In genomic region chr6:17418226-17418625, GRCm38 (mm10) we compare ENCODE assay signal across 21 mouse cellular contexts. TPM values are rescaled to one million over a fixed set of nuclear protein-coding genes. Genes with fewer than 3 reads are reported as not detected.
DNase-seq lines count a peak whose midpoint lies in the region; ATAC-seq and TF ChIP-seq lines count a peak whose summit lies in the region.
"Had no signal": no experiment of that assay in that cellular context is flagged by ENCODE, and none has a peak within 500 bp of the region (broad histone marks: within the 10 kb centered on the region; RNA-seq: fewer than 3 reads in every experiment).

No protein-coding gene starts in this region.

- H3K4me1 ChIP-seq in embryonic facial prominence, embryonic 14.5 days (ENCODE audit: control insufficient read depth, insufficient read depth, low read length): no peaks in the 10 kb centered on the region
- H3K4me1 ChIP-seq in embryonic facial prominence, embryonic 10.5 days: no peaks in the 10 kb centered on the region; the same call in 1 of the 2 replicates
- H3K4me1 ChIP-seq in kidney, postnatal 0 days (replicated peaks; ENCODE audit: insufficient read depth, low read length): no peaks in the 10 kb centered on the region
- no peaks in the 10 kb centered on the region for H3K4me1 ChIP-seq in limb, embryonic 10.5 days
- H3K4me1 ChIP-seq: forebrain, embryonic 13.5 days; hindbrain, embryonic 13.5 days; liver, embryonic 13.5 days; midbrain, embryonic 12.5 days; neural tube, embryonic 15.5 days had no signal

- TF ChIP-seq CTCF in kidney, postnatal 0 days (IDR thresholded peaks at IDR 0.05; ENCODE audit: low read depth): no peak

- no peaks in the 10 kb centered on the region for H3K27me3 ChIP-seq in embryonic facial prominence, embryonic 14.5 days (replicated peaks; ENCODE audit: control insufficient read depth, insufficient read depth, low read length)
- H3K27me3 ChIP-seq in embryonic facial prominence, embryonic 10.5 days (replicated peaks; ENCODE audit: low read depth, poor library complexity, severe bottlenecking): no peaks in the 10 kb centered on the region
- no peaks in the 10 kb centered on the region for H3K27me3 ChIP-seq in kidney, postnatal 0 days (ENCODE audit: insufficient read depth, low read length)
- H3K27me3 ChIP-seq in limb, embryonic 10.5 days (ENCODE audit: low read depth, poor library complexity, severe bottlenecking): no peaks in the 10 kb centered on the region
- H3K27me3 ChIP-seq: forebrain, embryonic 13.5 days; hindbrain, embryonic 13.5 days; liver, embryonic 13.5 days; midbrain, embryonic 12.5 days; neural tube, embryonic 15.5 days had no signal

- H3K4me3 ChIP-seq in embryonic facial prominence, embryonic 14.5 days (ENCODE audit: low read depth, low read length): no peak overlapping the region
- H3K4me3 ChIP-seq in embryonic facial prominence, embryonic 10.5 days: no peak overlapping the region
- no peak overlapping the region for H3K4me3 ChIP-seq in kidney, postnatal 0 days (replicated peaks; ENCODE audit: low read depth, low read length)
- no peak overlapping the region for H3K4me3 ChIP-seq in limb, embryonic 10.5 days
- H3K4me3 ChIP-seq: forebrain, embryonic 13.5 days; hindbrain, embryonic 13.5 days; liver, embryonic 13.5 days; midbrain, embryonic 12.5 days; neural tube, embryonic 15.5 days had no signal

- no peak overlapping the region for H3K4me2 ChIP-seq in embryonic facial prominence, embryonic 14.5 days (ENCODE audit: low read depth, low read length)
- no peak overlapping the region for H3K4me2 ChIP-seq in kidney, postnatal 0 days (ENCODE audit: low read length)
- H3K4me2 ChIP-seq: forebrain, embryonic 13.5 days; hindbrain, embryonic 13.5 days; liver, embryonic 13.5 days; midbrain, embryonic 12.5 days; neural tube, embryonic 15.5 days had no signal

- WGBS in embryonic facial prominence, embryonic 14.5 days: 44% methylated on average over 7 of the region's 7 CpGs
- 69% methylated on average over 7 of the region's 7 CpGs for WGBS in embryonic facial prominence, embryonic 10.5 days
- WGBS in kidney, postnatal 0 days: 53% methylated on average over 7 of the region's 7 CpGs
- WGBS in limb, embryonic 10.5 days: 78% methylated on average over 7 of the region's 7 CpGs

- no peaks in the 10 kb centered on the region for H3K36me3 ChIP-seq in embryonic facial prominence, embryonic 14.5 days (ENCODE audit: control insufficient read depth, insufficient read depth, low read length)
- H3K36me3 ChIP-seq in embryonic facial prominence, embryonic 10.5 days (replicated peaks): no peaks in the 10 kb centered on the region
- no peaks in the 10 kb centered on the region for H3K36me3 ChIP-seq in kidney, postnatal 0 days (ENCODE audit: insufficient read depth, low read length)
- no peaks in the 10 kb centered on the region for H3K36me3 ChIP-seq in limb, embryonic 10.5 days
- H3K36me3 ChIP-seq: hindbrain, embryonic 13.5 days; liver, embryonic 13.5 days; midbrain, embryonic 12.5 days; neural tube, embryonic 15.5 days had no signal

- no peaks in the 10 kb centered on the region for H3K9me3 ChIP-seq in embryonic facial prominence, embryonic 14.5 days (ENCODE audit: control insufficient read depth, low read length)
- no peaks in the 10 kb centered on the region for H3K9me3 ChIP-seq in embryonic facial prominence, embryonic 10.5 days
- no peaks in the 10 kb centered on the region for H3K9me3 ChIP-seq in kidney, postnatal 0 days (replicated peaks; ENCODE audit: low read length)
- no peaks in the 10 kb centered on the region for H3K9me3 ChIP-seq in limb, embryonic 10.5 days (replicated peaks)
- H3K9me3 ChIP-seq: forebrain, embryonic 13.5 days; hindbrain, embryonic 13.5 days; liver, embryonic 13.5 days; midbrain, embryonic 12.5 days; neural tube, embryonic 15.5 days had no signal

- peak; percentile 12 for DNase-seq in embryonic facial prominence, embryonic 14.5 days (ENCODE audit: low spot score)
- no peak for DNase-seq in embryonic facial prominence, embryonic 10.5 days (ENCODE audit: low spot score)
- DNase-seq in kidney, postnatal 0 days (ENCODE audit: low spot score): peak; percentile 29
- no peak for DNase-seq in kidney, postnatal 36 days
- DNase-seq in right cerebral cortex, adult 2 months (ENCODE audit: low spot score in 2 of 2): peak; percentile 4 to 15
- DNase-seq in right cerebral cortex, postnatal 36 days (ENCODE audit: low spot score in 2 of 2): no peak
- DNase-seq in cerebellum, adult 11-12 months: no peak
- DNase-seq in limb, embryonic 10.5 days (ENCODE audit: low spot score): no peak
- DNase-seq: adrenal gland, adult 8-10 months; cerebellum, adult 9-10 months; kidney, postnatal 14 days; liver, embryonic 13.5 days; lung, adult 2 months; lung, postnatal 14 days; thymus, postnatal 14 days had no signal

- H3K27ac ChIP-seq in embryonic facial prominence, embryonic 14.5 days (replicated peaks; ENCODE audit: low read depth, low read length): no peak overlapping the region
- no peak overlapping the region for H3K27ac ChIP-seq in embryonic facial prominence, embryonic 10.5 days (replicated peaks)
- H3K27ac ChIP-seq in kidney, postnatal 0 days: no peak overlapping the region
- H3K27ac ChIP-seq in limb, embryonic 10.5 days: no peak overlapping the region
- H3K27ac ChIP-seq: forebrain, embryonic 13.5 days; hindbrain, embryonic 13.5 days; liver, embryonic 13.5 days; midbrain, embryonic 12.5 days; neural tube, embryonic 15.5 days had no signal

- H3K9ac ChIP-seq in embryonic facial prominence, embryonic 14.5 days (ENCODE audit: low read depth, low read length): no peak overlapping the region
- no peak overlapping the region for H3K9ac ChIP-seq in kidney, postnatal 0 days (ENCODE audit: low read depth, low read length)
- H3K9ac ChIP-seq: forebrain, embryonic 13.5 days; hindbrain, embryonic 13.5 days; liver, embryonic 13.5 days; midbrain, embryonic 12.5 days; neural tube, embryonic 15.5 days had no signal

- no peak for ATAC-seq in embryonic facial prominence, embryonic 14.5 days (ENCODE audit: low read depth)
- ATAC-seq in kidney, postnatal 0 days (replicated peaks; ENCODE audit: low FRiP score, low read depth): no peak
- ATAC-seq: activated CD4-positive, CD25-positive, alpha-beta regulatory T cell, adult 4 months; CD4-positive, CD25-positive, alpha-beta regulatory T cell, adult 4 months; forebrain, embryonic 13.5 days had no signal

RNA-seq across cellular contexts. Expression of gene Met, which starts 45.4 kb away (rescaled TPM):
- polyA plus RNA-seq in embryonic facial prominence, embryonic 14.5 days (2014; fragmentation: Nextera tagmentation; extraction: Ambion mirVana): 9.0 and 11.1 TPM in 2 replicates
- polyA plus RNA-seq in embryonic facial prominence, embryonic 10.5 days (2016; fragmentation: Nextera tagmentation; extraction: Ambion mirVana): 1.9 and 2.0 TPM in 2 replicates
- 17.6 and 17.9 TPM in 2 replicates for polyA plus RNA-seq in kidney, postnatal 0 days (2015; fragmentation: Nextera tagmentation; extraction: Ambion mirVana)
- 8.4 and 11.5 TPM in 2 replicates for polyA plus RNA-seq in limb, embryonic 10.5 days (2016; fragmentation: Nextera tagmentation; extraction: Ambion mirVana)
- polyA plus RNA-seq: activated CD4-positive, CD25-positive, alpha-beta regulatory T cell, adult 4 months had no signal

Comparison
In these comparisons a context has a peak if more than half of its experiments do, and no peak if none do; other contexts are left out.
1. DNase-seq: peak in embryonic facial prominence, embryonic 14.5 days (single experiment), kidney, postnatal 0 days (single experiment) and right cerebral cortex, adult 2 months (2 of 2); none in embryonic facial prominence, embryonic 10.5 days (single experiment), kidney, postnatal 36 days (0 of 2), right cerebral cortex, postnatal 36 days (0 of 2), cerebellum, adult 11-12 months (single experiment) and limb, embryonic 10.5 days (single experiment).